Mouse (Mus musculus): ENCODE measurements around the gene Slc4a3. TPM values are rescaled to one million over a fixed set of nuclear protein-coding genes. Genes with fewer than 3 reads are reported as not detected.

The Slc4a3 gene
- polyA plus RNA-seq, 1 experiment from 2014 or later: 24.1 TPM

DNA sequence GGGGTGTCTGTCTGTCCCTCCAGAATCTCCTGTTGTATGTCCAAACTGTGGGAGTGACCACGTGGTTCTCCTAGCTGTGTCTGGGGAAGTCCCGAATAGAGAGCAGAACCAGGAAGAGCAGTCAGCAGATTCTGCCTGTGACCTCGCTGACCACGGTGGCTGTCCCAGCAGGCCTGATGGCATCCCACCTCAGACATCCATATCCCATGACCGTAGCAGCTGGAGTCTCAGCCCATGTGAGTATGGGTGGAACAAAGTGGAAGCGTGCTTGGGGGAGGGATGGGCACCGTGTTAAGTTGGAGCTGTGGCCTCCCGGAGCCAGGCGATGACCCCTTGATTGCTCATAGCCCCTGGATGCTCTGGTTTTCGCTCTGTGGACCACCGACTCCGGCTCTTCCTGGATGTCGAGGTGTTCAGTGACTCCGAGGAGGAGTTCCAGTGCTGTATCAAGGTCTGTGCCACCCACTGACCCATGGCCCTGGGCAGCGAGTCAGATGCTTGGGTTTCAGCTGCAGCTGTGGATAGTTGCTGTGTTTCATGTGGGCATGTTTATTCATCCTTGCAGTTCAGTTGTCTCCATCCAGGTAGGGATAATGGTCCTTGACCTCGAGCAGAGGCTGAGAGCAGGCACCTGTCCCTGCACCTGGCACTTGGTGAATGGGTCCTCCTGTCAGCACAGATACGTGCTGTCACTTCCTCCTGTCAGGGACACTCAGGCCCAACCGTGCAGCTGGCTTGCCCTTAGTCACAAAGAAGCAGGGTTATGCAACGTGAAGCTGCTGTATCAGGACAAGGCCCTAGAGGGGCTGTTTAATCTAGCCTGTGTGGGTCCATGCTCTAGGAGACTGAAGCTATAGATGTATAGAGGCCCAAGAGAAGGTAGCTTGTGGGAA is 13.5 kb upstream of the Slc4a3 start:
- 88% methylated on average over 19 of the region's 19 CpGs for WGBS

DNA sequence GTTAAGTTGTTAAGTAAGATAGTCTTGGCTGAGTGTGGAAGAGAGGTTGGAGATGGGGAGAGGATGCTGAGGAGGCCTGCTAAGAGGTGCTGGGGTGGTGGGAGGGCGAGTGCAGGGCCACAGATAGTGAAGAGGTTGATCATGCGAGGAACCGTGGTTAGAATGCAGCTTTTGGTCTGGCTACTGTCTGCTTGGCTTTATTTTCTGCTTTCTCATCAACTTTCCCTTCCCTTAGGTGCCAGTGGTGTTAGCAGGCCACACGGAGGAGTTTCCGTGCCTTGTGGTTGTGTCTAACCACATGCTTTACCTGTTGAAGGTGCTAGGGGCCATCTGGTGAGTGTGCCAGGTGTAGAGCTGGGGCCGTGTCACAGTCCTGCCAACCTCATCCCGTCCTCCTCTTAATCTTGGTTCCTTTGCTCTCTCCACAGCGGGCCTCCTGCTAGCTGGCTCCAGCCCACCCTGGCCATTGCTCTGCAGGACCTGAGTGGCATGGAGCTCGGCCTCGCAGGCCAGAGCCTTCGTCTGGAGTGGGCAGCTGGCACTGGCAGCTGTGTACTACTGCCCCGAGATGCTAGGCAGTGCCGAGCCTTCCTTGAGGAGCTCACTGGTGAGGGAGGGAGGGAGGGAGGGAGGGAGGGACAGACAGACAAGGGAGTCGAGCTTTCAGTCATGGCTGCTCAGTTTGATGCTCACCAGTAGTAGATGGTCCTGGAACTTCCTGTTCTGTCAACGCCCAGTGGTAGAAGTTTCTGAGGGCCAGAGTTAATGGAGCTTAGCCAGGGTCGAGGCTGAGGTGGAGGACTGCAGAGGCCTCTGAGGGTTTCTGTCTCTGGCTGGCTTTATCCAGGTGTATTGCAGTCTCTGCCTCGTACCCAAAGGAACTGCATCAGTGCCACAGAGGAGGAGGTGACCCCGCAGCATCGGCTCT is 12.5 kb upstream of the Slc4a3 start:
- Histone ChIP-seq H3K4me1 (no peaks in the 10 kb centered on the region), H3K9ac (no peak overlapping the region), H3K4me2 (no peak overlapping the region), H3K4me3 (no peak overlapping the region), H3K36me3 (peaks cover 71% of the 10 kb centered on the region), H3K27ac (no peak overlapping the region), H3K9me3 (no peaks in the 10 kb centered on the region), H3K27me3 (no peaks in the 10 kb centered on the region)
- whole genome bisulfite sequencing: 83% methylated on average over 18 of the region's 19 CpGs
- ATAC-seq (ENCODE audit: insufficient number of reproducible peaks, low FRiP score, low TSS enrichment, low read depth): no peak

More for the DNA sequence above, 13.5 kb upstream of the Slc4a3 start:
- H3K9me3 ChIP-seq: no peaks in the 10 kb centered on the region
- no peak overlapping the region for H3K9ac ChIP-seq
- no peak for ATAC-seq (ENCODE audit: insufficient number of reproducible peaks, low FRiP score, low TSS enrichment, low read depth)
- no peak overlapping the region for H3K27ac ChIP-seq
- H3K27me3 ChIP-seq: no peaks in the 10 kb centered on the region
- no peak overlapping the region for H3K4me3 ChIP-seq
- no peaks in the 10 kb centered on the region for H3K4me1 ChIP-seq
- no peak overlapping the region for H3K4me2 ChIP-seq
- H3K36me3 ChIP-seq: peaks cover 80% of the 10 kb centered on the region

DNA sequence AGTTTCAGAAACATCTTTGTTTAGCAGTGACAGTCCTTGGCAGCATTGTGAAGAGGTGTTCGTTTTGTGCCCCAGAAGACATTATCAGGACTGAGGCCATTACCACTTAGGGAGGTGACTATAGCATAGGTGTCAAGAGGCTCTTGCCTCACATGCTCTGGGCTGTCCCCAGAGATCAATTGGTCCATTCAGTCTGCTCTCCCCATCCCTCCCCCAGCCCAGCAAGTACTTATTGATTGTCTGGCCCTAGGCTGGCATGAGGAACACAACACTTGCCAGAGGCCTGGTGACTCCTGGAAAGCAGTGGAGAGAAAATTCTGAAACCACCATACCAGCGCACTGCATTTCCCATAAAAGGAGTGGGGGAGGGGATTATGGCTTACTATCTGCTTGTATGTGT is 8.5 kb upstream of the Slc4a3 start:
- Histone ChIP-seq H3K4me3 (no peak overlapping the region), H3K27me3 (no peaks in the 10 kb centered on the region), H3K27ac (no peak overlapping the region), H3K4me1 (no peaks in the 10 kb centered on the region), H3K9ac (no peak overlapping the region), H3K4me2 (no peak overlapping the region), H3K36me3 (peaks cover 45% of the 10 kb centered on the region), H3K9me3 (no peaks in the 10 kb centered on the region)
- no peak for ATAC-seq (ENCODE audit: insufficient number of reproducible peaks, low FRiP score, low TSS enrichment, low read depth)
- 69% methylated on average over 2 of the region's 2 CpGs for WGBS

DNA sequence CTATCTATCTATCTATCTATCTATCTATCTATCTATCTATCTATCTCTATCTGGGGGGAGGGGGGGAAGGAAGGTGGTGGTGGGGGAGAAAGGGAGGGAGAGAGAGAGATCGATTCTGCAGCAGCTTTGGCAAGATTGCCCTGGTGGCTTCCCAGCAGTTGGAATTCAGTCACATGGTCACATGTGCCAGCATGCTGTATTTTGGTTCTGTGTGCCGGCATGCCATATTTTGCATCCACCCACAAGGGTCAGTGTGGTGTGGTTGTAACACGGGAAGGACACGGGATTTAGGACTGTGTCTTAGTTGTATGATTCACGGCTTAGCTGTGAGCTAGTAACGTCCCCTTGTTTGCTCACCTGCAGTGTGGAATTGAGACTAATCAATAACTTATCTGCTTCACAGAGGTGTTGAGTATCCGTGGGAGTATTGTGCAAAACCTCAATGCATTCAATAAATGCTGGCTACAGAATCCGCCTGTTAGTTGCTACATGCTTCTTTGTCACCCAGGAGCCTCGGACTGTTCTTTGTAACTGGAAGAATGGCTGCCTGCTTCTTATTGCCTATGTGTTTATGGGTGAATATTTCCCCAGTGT is 7.4 kb upstream of the Slc4a3 start:
- Histone ChIP-seq H3K9me3 (no peaks in the 10 kb centered on the region), H3K4me3 (no peak overlapping the region), H3K36me3 (peaks cover 34% of the 10 kb centered on the region), H3K9ac (no peak overlapping the region), H3K27me3 (no peaks in the 10 kb centered on the region), H3K4me1 (no peaks in the 10 kb centered on the region), H3K4me2 (no peak overlapping the region), H3K27ac (no peak overlapping the region)
- no peak for ATAC-seq (ENCODE audit: insufficient number of reproducible peaks, low FRiP score, low TSS enrichment, low read depth)
- WGBS: 76% methylated on average over 9 of the region's 9 CpGs

DNA sequence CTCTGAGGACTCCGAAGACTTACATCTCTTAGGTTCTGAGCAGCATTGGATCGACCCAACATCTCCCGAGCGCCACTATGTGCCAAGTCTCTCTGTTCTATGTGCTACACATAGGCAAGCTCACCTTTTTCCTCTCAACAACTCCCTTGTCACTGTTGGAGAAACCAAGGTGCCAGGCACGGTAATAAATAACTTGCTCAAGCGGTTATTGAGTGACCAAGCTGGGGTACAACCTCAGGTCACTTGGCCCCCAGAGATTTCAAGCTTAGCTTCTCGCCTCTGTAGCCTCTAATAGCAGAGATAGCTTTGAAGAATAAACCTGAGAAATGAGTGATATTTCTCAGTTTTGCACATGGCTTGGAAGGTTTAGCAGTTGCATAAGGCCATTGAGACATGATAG is 4.6 kb upstream of the Slc4a3 start:
- Histone ChIP-seq H3K9me3 (no peaks in the 10 kb centered on the region), H3K36me3 (peaks cover 8% of the 10 kb centered on the region), H3K4me2 (no peak overlapping the region), H3K27me3 (no peaks in the 10 kb centered on the region), H3K9ac (no peak overlapping the region), H3K4me1 (peaks cover 6% of the 10 kb centered on the region), H3K4me3 (no peak overlapping the region), H3K27ac (no peak overlapping the region)
- 86% methylated on average over 7 of the region's 7 CpGs for WGBS
- ATAC-seq (ENCODE audit: insufficient number of reproducible peaks, low FRiP score, low TSS enrichment, low read depth): no peak

DNA sequence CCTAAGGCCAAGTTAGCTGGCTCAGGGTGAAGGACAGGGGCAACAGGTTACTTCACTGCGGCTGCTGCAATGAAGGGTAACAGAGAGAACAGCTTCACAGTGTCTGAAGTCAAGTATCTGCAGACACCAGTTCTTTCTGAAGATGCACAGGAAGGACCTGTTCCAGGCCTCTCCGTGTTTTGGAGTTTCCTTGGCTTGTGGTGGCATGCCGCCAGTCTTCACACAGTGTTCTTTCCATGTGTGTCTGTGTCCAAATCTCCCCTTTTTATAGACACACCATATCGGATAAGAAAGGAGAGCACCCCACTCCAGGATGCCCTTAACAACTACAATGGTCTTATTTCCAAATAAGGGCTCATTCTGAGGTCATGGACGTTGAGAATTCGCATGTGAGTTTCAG is 1.7 kb upstream of the Slc4a3 start:
- no peak for ATAC-seq (ENCODE audit: insufficient number of reproducible peaks, low FRiP score, low TSS enrichment, low read depth)
- Histone ChIP-seq H3K9ac (no peak overlapping the region), H3K4me2 (no peak overlapping the region), H3K27me3 (no peaks in the 10 kb centered on the region), H3K4me3 (no peak overlapping the region), H3K4me1 (peaks cover 18% of the 10 kb centered on the region), H3K27ac (no peak overlapping the region), H3K9me3 (no peaks in the 10 kb centered on the region), H3K36me3 (peaks cover 11% of the 10 kb centered on the region; the same call in 1 of the 2 replicates)
- 84% methylated on average over 6 of the region's 6 CpGs for WGBS

DNA sequence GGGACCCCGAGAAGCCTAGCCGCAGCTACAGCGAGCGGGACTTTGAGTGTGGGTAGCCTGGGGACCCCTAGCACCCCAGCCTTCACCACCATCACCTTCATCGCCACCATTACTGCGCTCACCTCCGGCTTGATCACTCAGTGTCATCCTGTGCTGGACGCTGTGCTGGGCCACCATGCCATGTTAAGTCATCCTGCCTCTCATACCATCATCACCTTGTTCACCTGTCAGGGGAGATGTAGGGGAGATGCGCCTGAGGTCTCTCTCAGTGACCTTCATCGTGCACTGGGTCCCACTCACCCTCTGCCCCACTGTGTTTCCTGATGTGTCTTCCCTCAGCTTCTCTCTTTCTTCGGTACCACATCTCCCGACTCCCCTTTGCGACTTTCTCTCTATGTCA is 1.3 kb downstream of the Slc4a3 start:
- Histone ChIP-seq H3K9ac (no peak overlapping the region), H3K4me1 (peaks cover 26% of the 10 kb centered on the region), H3K9me3 (no peaks in the 10 kb centered on the region), H3K27ac (peak overlapping the region; percentile 79), H3K4me2 (peak overlapping the region; percentile 71; the same call in 1 of the 2 replicates), H3K4me3 (peak overlapping the region; percentile 61; the same call in 1 of the 2 replicates), H3K27me3 (no peaks in the 10 kb centered on the region), H3K36me3 (peaks cover 36% of the 10 kb centered on the region)
- WGBS: 94% methylated on average over 13 of the region's 13 CpGs
- ATAC-seq (ENCODE audit: insufficient number of reproducible peaks, low FRiP score, low TSS enrichment, low read depth): no peak

DNA sequence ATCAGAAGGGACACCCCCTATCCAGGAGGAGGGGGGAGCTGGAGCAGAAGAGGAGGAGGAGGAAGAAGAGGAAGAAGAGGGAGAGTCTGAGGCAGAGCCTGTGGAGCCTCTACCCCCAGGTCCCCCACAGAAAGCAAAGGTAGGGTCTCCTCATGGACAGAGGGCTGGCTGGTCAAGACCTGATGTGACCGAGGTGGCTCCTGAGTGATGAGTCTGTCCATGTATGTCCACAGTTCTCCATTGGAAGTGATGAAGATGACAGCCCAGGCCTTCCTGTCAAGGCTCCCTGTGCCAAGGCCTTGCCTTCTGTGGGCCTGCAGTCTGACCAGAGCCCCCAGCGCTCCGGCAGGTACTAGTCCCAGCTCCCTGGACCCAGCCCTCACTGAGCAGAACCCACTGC is 2.0 kb downstream of the Slc4a3 start:
- 92% methylated on average over 3 of the region's 3 CpGs for WGBS
- H3K36me3 ChIP-seq: peaks cover 43% of the 10 kb centered on the region

DNA sequence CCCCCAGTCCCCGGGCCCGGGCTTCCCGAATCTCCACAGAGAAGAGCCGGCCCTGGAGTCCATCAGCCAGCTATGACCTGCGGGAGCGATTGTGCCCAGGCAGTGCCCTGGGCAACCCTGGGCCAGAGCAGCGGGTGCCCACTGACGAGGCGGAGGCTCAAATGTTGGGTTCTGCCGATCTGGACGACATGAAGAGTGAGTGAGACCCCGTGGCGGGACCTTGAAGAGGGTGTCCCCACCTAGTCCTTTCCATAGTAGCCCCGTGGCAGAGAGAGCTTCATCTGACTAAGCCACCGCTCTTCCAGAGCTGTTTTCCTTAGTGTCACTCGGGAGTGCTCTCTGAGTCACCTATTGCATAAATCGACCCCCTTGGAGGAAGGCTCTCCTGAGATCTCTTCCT is 2.8 kb downstream of the Slc4a3 start:
- ATAC-seq (ENCODE audit: insufficient number of reproducible peaks, low FRiP score, low TSS enrichment, low read depth): no peak
- peaks cover 50% of the 10 kb centered on the region for H3K36me3 ChIP-seq
- WGBS: 88% methylated on average over 17 of the region's 17 CpGs
- no peaks in the 10 kb centered on the region for H3K27me3 ChIP-seq
- H3K9me3 ChIP-seq: no peaks in the 10 kb centered on the region
- H3K4me1 ChIP-seq: peaks cover 26% of the 10 kb centered on the region
- no peak overlapping the region for H3K4me3 ChIP-seq
- no peak overlapping the region for H3K27ac ChIP-seq
- H3K4me2 ChIP-seq: no peak overlapping the region
- H3K9ac ChIP-seq: no peak overlapping the region

More for the DNA sequence above, 2.0 kb downstream of the Slc4a3 start:
- Histone ChIP-seq H3K9me3 (no peaks in the 10 kb centered on the region), H3K4me3 (no peak overlapping the region), H3K4me1 (peaks cover 26% of the 10 kb centered on the region), H3K27me3 (no peaks in the 10 kb centered on the region), H3K4me2 (no peak overlapping the region), H3K9ac (no peak overlapping the region), H3K27ac (no peak overlapping the region)
- no peak for ATAC-seq (ENCODE audit: insufficient number of reproducible peaks, low FRiP score, low TSS enrichment, low read depth)

DNA sequence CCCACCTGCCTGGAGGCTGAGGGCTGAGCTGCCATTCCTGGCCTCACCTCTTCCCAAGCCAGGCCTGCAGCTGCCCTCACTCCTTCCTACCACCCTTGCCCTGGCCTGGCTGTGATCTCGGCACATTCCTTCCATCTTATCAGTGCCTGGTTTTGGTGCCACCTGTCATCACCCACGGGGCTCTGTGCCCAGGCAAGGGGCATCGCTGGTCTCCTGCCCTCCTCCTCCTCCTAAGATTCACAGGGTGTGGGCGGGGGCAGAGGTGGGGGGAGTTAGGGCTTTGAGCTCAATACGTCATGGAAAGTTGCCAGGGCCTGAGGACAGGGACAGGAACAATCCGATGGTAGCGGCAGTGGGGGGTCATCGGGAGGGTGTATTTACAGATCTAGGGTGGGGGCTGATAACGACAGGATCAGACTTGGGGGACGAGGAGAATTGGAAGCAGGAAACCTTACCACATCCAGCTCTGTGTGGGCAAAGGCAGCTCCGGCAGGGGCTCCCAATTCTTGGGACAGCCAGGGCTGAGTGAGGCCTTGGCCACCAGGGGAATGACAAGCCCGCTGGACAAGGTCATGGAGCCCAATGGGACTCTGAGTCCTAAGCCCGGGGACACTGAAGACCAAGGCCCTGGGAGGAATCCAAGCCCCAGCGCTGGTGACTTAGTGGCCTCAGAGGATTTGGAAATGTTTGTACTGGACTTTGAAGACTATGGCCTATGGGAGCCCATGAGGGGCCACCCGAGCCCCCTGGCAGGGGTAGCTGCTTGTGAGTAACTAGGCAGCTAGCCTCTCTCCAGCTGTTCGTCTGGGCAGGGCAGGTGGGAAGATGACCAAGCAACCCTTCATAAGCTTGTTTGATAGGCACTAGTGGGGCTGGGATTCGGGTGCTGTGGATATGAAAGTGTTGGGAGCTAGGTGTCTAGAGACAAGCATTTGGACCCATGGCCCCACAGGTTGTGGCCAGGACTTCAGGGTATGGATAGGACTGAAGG is 3.5 kb downstream of the Slc4a3 start:
- H3K27ac ChIP-seq: no peak overlapping the region
- no peak overlapping the region for H3K4me3 ChIP-seq
- H3K9me3 ChIP-seq: no peaks in the 10 kb centered on the region
- no peak for ATAC-seq (ENCODE audit: insufficient number of reproducible peaks, low FRiP score, low TSS enrichment, low read depth)
- H3K4me1 ChIP-seq: peaks cover 26% of the 10 kb centered on the region
- H3K4me2 ChIP-seq: no peak overlapping the region
- H3K36me3 ChIP-seq: peaks cover 57% of the 10 kb centered on the region
- H3K9ac ChIP-seq: no peak overlapping the region
- 74% methylated on average over 17 of the region's 17 CpGs for WGBS
- H3K27me3 ChIP-seq: no peaks in the 10 kb centered on the region

DNA sequence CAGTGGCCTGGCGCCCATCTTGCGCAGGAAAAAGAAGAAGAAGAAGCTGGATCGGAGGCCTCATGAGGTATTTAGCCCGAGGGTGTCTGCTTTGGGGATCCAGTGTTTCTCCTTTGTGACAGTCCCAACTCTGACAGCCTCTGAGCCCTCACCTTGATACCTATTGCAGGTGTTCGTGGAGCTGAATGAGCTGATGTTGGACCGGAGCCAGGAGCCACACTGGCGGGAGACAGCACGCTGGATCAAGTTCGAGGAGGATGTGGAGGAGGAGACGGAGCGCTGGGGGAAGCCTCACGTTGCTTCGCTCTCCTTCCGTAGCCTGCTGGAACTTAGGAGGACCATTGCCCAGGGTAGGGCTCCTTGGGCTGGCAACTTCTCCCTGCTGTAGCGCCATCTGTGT is 4.5 kb downstream of the Slc4a3 start:
- H3K4me3 ChIP-seq: no peak overlapping the region
- WGBS: 75% methylated on average over 15 of the region's 15 CpGs
- H3K36me3 ChIP-seq: peaks cover 66% of the 10 kb centered on the region
- peaks cover 26% of the 10 kb centered on the region for H3K4me1 ChIP-seq
- no peaks in the 10 kb centered on the region for H3K9me3 ChIP-seq
- no peak for ATAC-seq (ENCODE audit: insufficient number of reproducible peaks, low FRiP score, low TSS enrichment, low read depth)
- no peaks in the 10 kb centered on the region for H3K27me3 ChIP-seq
- H3K27ac ChIP-seq: no peak overlapping the region
- H3K9ac ChIP-seq: no peak overlapping the region
- no peak overlapping the region for H3K4me2 ChIP-seq

Data from limb, embryonic 15.5 days (tissue).